Mouse (Mus musculus) small intestine, adult 2 months (tissue): Measurements from ENCODE around the gene Dennd1a. TPM values are rescaled to one million over a fixed set of nuclear protein-coding genes. Genes with fewer than 3 reads are reported as not detected.

ENCODE experiments used
- H3K27ac ChIP-seq: fragments of 200-500 bp; 2 replicates; pipeline ENCODE4 v1.5.1; 2012; ENCODE audit warnings: low read depth, low read length, control low read depth, inconsistent platforms; ENCODE audit not compliant: insufficient read depth
- H3K27me3 ChIP-seq: fragments of 200-500 bp; 2 replicates; pipeline ENCODE4 v1.6.1; 2012; ENCODE audit warnings: mild to moderate bottlenecking, moderate library complexity, low read length, inconsistent platforms; ENCODE audit not compliant: control insufficient read depth, insufficient read depth
- H3K36me3 ChIP-seq: fragments of 200-500 bp; 2 replicates; pipeline ENCODE4 v1.6.1; 2012; ENCODE audit warnings: mild to moderate bottlenecking, low read length, control low read depth, inconsistent platforms; ENCODE audit not compliant: control insufficient read depth, insufficient read depth
- H3K4me1 ChIP-seq: fragments of 200-500 bp; 2 replicates; pipeline ENCODE4 v1.6.1; 2012; ENCODE audit warnings: low read length, inconsistent platforms, mixed read lengths; ENCODE audit not compliant: control insufficient read depth, insufficient read depth, insufficient read length
- H3K4me3 ChIP-seq: fragments of 200-500 bp; 2 replicates; pipeline ENCODE4 v1.5.1; 2012; ENCODE audit warnings: low read depth, mild to moderate bottlenecking, control low read depth, inconsistent platforms, low read length, moderate library complexity
- CTCF ChIP-seq: fragments of 200-500 bp; IDR thresholded peaks from 2 replicates; pipeline ENCODE4 v1.5.1; 2012; ENCODE audit warnings: low read depth, mild to moderate bottlenecking, control low read depth, inconsistent platforms, low read length, moderate library complexity, mixed read lengths; ENCODE audit not compliant: insufficient replicate concordance, insufficient read length; ENCODE audit errors: extremely low read depth
- POLR2A ChIP-seq: fragments of 200-500 bp; IDR thresholded peaks from 2 replicates; pipeline ENCODE4 v1.6.1; 2012; ENCODE audit warnings: low read depth, mild to moderate bottlenecking, control low read depth, inconsistent platforms, low read length, moderate library complexity
- WGBS: fragments of 180-500 bp; shearing (Covaris S2); methylation state at CpG from one replicate; pipeline ENCODE4 v1.1.7; 2018; 5-methylcytosine and 5-hydroxymethylcytosine counted together
- polyA plus RNA-seq: library from polyadenylated mRNA; depleted of rRNA; stranded (reverse); fragments of >200 nt; gene quantifications from 2 replicates; pipeline ENCODE4 v1.2.3, GENCODE M21; 2012

The Dennd1a gene
- polyA plus RNA-seq, 1 experiment = 8.2 TPM

GRCm38 (mm10) chr2:38168606-38169005, 118.6 kb downstream of the Dennd1a start:
- Histone ChIP-seq H3K27ac (no peak overlapping the region), H3K4me3 (no peak overlapping the region), H3K4me1 (no peaks in the 10 kb centered on the region), H3K36me3 (no peaks in the 10 kb centered on the region), H3K27me3 (no peaks in the 10 kb centered on the region)
- 57% methylated on average over 3 of the region's 3 CpGs for WGBS
- TF ChIP-seq CTCF = no peak
- no peak for TF ChIP-seq POLR2A

- TF ChIP-seq CTCF (no peak), POLR2A (no peak)
- H3K36me3 ChIP-seq = no peaks in the 10 kb centered on the region
- WGBS = 87% methylated on average over 5 of the region's 5 CpGs
- H3K27me3 ChIP-seq = no peaks in the 10 kb centered on the region
- no peak overlapping the region for H3K27ac ChIP-seq
- H3K4me3 ChIP-seq = no peak overlapping the region
- H3K4me1 ChIP-seq = no peaks in the 10 kb centered on the region
These were observed 121.2 kb downstream of the Dennd1a start for GRCm38 (mm10) chr2:38165966-38166365.

DNA sequence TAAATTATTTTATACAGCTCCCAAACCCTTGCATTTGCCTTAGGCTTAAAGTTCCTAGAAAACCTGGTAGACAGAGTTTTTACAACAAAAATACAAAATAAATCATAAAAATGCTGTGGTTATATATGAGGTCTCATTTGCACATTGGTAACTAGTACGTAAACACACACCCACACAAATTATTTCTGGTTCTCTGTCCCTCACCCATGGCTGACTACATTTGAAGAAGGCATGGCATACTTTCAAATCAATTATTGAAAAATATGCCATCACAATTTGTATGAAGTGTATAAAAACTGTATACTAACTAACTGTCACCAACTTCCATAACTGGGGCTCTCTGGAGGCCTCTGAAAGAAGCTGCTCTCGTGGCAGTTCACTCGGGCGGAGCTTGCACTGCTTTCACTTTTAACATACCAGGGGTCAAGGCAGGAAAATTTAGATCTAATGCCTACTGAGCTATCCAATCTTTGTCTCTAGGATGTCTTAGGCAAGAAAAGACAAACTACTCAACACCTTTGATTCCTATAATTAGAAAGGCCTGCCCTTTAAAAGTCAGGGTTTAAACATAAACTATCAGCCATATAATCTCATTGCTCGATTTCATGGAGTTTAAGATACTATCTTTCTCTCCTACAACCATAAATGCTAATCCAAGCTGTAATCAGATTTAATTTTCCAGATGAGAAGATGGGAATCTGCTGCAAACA, 122.7 kb downstream of the Dennd1a start:
- WGBS = 30% methylated on average over 5 of the region's 5 CpGs
- Histone ChIP-seq H3K4me3 (no peak overlapping the region), H3K27ac (no peak overlapping the region), H3K27me3 (no peaks in the 10 kb centered on the region), H3K36me3 (no peaks in the 10 kb centered on the region), H3K4me1 (no peaks in the 10 kb centered on the region)
- TF ChIP-seq CTCF (no peak), POLR2A (no peak)

DNA sequence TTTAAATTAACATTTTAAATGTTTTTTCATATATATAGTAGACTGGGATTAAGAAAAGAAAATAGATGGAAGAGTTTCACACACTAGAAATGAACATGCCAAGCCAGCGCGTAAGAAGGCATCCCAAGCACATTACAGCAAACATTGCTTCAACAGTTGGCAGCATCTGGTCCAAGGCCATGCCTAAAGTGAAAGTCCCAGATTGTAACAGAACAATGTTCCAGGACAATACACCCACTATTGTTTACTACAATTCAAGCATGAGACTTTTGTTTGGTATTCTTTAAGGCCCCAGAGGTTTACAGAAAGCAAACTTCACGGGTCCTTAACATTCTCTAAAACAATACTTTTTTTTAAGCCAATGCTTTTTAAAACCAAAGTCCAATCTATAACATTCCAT, 124.7 kb downstream of the Dennd1a start:
- Histone ChIP-seq H3K27me3 (no peaks in the 10 kb centered on the region), H3K27ac (no peak overlapping the region), H3K4me1 (no peaks in the 10 kb centered on the region), H3K4me3 (no peak overlapping the region), H3K36me3 (no peaks in the 10 kb centered on the region)
- WGBS = 76% methylated on average over 3 of the region's 3 CpGs
- no peak for TF ChIP-seq POLR2A
- no peak for TF ChIP-seq CTCF

- Histone ChIP-seq H3K36me3 (no peaks in the 10 kb centered on the region), H3K4me3 (no peak overlapping the region), H3K27ac (no peak overlapping the region), H3K4me1 (no peaks in the 10 kb centered on the region), H3K27me3 (no peaks in the 10 kb centered on the region)
- TF ChIP-seq CTCF (no peak), POLR2A (no peak)
- WGBS = 86% methylated on average over 1 of the region's 1 CpGs
These were observed 125.7 kb downstream of the Dennd1a start for GRCm38 (mm10) chr2:38161484-38161883.

GRCm38 (mm10) chr2:38159736-38160135, 127.5 kb downstream of the Dennd1a start:
- Histone ChIP-seq H3K4me1 (no peaks in the 10 kb centered on the region), H3K27me3 (no peaks in the 10 kb centered on the region), H3K4me3 (no peak overlapping the region), H3K36me3 (no peaks in the 10 kb centered on the region), H3K27ac (no peak overlapping the region)
- WGBS = 88% methylated on average over 1 of the region's 1 CpGs
- TF ChIP-seq CTCF (no peak), POLR2A (no peak)

GRCm38 (mm10) chr2:38157002-38157401, 130.2 kb downstream of the Dennd1a start:
- TF ChIP-seq CTCF (no peak), POLR2A (no peak)
- H3K27ac ChIP-seq = no peak overlapping the region
- WGBS = 78% methylated on average over 1 of the region's 1 CpGs
- no peaks in the 10 kb centered on the region for H3K27me3 ChIP-seq
- no peaks in the 10 kb centered on the region for H3K36me3 ChIP-seq
- no peaks in the 10 kb centered on the region for H3K4me1 ChIP-seq
- no peak overlapping the region for H3K4me3 ChIP-seq

GRCm38 (mm10) chr2:38156001-38156400, 131.2 kb downstream of the Dennd1a start:
- 84% methylated on average over 2 of the region's 2 CpGs for WGBS
- Histone ChIP-seq H3K36me3 (no peaks in the 10 kb centered on the region), H3K27me3 (no peaks in the 10 kb centered on the region), H3K4me1 (no peaks in the 10 kb centered on the region), H3K27ac (no peak overlapping the region), H3K4me3 (no peak overlapping the region)
- TF ChIP-seq CTCF (no peak), POLR2A (no peak)
